Mouse (Mus musculus): ENCODE results near the gene Tbcb. TPM values are rescaled to one million over a fixed set of nuclear protein-coding genes. Genes with fewer than 3 reads are reported as not detected.
"Not testable (repeated sequence)": the region's sequence is repeated elsewhere in the genome, so short reads cannot be mapped to it uniquely, and the experiment has no call there.

Gene Tbcb
- total RNA-seq, 2 experiments from 2014 or later, result 37.1 to 95.9 TPM

DNA sequence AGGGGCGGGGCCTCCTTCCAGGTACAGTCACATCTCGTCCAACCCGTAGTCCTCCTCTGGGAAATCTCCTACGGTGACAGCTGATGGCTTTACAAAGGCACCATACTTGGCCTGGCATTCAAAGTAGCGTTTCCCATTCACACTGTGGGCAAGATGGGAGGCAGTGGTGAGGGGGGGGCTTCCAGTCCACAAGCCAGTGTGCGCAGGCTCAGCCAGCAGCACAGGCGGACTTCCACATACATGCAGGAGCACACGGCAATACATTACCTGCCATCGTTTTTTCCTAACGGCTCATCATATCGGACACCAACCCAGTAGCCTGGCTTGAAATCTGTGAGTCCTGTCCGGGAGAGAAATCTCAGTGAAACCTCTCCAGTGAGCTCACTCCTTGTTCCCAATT is 7.9 kb downstream of the Tbcb start:
- no peak for ATAC-seq (replicated peaks; ENCODE audit: poor library complexity)

DNA sequence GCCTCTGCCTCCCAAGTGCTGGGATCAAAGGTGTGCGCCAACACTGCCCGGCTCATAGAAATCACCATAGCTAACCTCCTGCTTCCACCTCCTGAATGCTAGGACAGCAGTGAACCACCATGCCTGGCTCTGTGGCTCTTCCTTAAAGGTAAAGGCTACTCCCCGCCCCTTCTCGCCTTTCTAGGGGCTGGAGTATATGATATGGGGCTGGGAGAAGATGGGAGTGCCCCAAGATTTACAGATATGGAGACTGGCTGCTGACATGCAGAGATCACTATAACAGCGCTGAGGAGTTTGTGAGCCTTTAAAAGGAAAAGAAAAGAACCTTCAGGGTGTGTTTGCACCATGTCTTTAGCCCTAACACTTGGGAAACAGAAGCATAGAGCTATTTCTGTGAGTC is 9.9 kb downstream of the Tbcb start:
- ATAC-seq (replicated peaks; ENCODE audit: poor library complexity), result no peak

DNA sequence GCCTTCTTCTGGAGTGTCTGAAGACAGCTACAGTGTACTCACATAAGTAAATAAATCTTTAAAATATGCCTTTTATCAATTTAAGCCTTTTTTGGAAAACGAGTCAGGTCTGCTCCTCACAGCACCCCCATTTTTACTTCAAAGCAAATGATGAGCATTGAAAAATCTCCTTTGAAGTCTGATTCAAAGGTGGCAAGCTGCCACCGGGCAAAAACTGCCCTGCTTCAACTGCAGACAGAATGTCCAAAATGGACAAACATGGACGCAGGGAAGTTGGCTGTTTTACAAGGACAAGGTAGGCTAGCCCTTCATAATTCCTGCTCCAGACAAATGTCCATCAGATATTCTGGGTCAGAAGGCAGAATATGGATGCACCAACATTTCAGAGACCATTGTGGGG is 10.6 kb downstream of the Tbcb start:
- no peak for ATAC-seq (replicated peaks; ENCODE audit: poor library complexity)

DNA sequence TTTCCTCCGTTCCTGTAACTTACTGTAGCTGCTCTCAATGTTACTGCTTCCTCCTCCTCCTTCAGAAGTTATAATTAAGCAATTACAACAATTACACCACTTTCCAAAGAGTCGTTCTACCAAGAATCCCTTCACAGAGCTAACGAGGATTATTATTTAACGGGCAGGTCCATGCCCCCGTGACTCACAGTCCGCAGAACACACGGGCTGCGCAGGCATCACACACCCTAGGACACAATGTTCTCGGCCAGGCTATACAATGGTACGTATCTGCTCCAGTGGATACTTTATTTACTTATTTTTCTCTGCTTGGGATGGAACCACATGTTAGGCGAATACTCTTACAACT is 12.1 kb downstream of the Tbcb start:
- ATAC-seq (replicated peaks; ENCODE audit: poor library complexity), result no peak

DNA sequence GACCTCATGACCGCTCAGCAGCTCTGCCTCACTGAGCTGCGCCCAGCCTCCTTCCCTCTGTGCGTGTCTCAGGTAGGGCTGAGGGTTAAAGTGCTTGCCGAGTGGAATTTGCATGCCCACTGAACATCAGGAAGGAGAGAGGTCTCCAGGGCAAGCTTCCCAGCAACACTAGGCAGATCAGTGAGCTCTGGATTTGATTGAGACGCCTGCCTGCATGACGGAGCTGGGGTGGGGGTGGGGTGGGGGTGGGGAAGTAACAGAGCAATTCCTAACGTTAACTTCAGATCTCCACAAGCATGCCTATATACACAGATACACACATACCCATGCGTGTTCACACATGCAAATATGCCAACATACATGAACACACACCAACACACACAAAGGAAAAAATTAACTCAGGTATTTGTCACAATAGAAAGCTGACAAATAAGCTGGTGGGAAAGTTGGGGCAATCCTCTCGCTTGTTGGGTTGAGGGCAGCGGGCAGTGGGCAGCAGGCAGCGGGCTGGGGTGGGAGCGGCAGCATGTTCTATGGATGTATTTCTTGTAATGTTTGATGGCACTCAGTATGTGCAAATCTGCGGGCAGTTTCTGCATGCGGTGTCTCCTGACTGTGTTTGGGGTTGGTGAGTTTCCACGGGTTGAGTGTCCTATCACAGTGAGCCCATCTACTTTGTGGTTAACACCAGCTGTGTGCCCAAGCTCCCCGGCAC is 12.6 kb downstream of the Tbcb start:
- ATAC-seq (replicated peaks; ENCODE audit: poor library complexity), result peak; percentile 80

DNA sequence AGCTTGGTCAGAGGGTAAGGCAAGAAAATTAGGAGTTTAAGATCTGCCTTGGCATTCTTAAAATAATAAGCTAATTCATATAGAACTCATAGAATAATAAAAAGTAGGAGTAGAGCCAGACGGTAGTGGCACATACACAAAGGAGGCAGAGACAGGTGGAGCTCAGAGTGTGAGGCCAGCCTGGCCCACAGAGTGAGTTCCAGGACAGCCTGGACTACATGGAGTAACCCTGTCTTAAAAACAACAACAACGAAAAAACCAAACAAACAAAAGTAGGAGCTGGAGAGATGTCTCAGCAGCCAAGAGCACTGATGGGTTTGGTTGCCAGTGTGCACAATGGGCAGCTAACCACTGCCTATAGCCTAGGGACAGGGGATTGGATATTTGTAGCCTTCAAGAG is 14.8 kb downstream of the Tbcb start:
- no peak for ATAC-seq (replicated peaks; ENCODE audit: poor library complexity)

DNA sequence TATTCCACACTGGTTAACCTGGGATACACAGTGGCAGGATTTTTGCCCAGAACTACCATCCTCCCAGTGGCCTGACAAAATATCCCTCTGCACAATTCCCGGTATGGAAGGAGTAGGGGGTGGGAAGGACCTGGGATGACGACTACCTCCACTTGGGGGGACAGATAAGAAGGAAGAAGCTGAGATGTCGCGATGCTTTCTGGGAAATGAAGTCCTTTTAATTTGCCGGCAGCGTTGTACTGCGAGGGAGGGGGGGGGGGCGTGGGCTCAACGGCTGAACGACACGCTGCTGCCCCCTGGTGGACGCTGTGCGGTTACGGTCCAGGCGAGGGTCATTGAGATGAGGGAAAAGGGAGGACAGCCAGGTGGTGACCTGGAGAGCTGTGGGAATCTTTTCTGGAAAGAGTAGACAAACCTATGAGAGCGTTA is 15.3 kb downstream of the Tbcb start:
- ATAC-seq (replicated peaks; ENCODE audit: poor library complexity), result peak; percentile 80

DNA sequence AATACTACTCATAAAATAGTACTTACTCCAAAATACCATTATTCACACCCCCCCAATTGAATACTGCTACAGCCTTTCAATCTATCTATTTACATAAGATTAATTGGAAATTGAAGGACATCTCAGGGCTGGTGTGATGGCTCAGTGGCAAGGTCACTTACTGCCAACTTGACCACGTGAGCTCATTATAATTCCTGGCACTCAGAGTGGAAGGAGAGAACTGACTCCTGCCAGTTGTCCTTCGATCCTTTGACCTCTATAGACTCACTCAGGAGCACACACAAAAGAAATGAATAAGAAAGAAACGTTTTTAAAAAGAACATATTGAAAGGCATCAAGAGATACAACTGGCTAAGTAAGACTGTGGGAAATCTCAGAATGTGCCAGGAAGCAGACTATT is 16.2 kb downstream of the Tbcb start:
- no peak for ATAC-seq (replicated peaks; ENCODE audit: poor library complexity)

DNA sequence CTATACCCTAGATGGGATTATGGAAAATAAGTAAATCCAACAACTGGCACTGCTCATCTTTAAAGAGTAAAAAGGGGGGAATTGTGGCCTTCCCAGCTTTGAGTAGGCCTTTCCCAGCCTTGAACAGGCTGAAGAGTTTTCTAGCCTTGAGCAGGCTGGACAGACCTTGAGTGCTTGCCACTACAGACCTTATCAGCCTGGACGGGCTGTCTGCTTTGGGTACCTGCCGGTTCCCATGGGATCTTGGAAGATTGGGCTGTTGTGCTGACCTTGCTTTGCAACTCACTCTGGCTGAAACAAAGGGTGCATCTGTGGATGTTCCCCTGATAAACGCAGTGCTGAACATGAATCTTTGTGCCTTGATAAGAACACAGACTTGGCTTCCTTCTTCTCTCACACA is 18.2 kb downstream of the Tbcb start:
- ATAC-seq (replicated peaks; ENCODE audit: poor library complexity), result no peak

DNA sequence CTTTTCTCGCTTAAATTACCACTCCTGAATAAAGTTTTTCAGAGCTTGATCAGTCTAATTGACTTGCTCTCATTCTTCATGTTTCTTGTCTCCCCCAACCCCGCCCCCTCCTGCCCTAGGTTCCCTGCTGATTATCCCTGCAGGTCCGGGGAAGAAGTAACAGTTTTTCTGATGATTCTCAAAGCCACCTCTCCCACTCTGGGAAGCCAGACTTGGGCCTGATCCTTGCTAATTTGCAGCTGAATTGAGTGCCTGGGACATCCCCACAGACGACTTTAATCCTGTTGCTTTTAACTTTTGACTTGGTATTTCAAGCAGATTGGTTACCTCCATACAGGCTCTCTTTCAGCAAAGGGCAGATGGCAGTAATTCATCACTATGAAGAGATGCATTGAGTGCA is 21.0 kb downstream of the Tbcb start:
- no peak for ATAC-seq (replicated peaks; ENCODE audit: poor library complexity)

DNA sequence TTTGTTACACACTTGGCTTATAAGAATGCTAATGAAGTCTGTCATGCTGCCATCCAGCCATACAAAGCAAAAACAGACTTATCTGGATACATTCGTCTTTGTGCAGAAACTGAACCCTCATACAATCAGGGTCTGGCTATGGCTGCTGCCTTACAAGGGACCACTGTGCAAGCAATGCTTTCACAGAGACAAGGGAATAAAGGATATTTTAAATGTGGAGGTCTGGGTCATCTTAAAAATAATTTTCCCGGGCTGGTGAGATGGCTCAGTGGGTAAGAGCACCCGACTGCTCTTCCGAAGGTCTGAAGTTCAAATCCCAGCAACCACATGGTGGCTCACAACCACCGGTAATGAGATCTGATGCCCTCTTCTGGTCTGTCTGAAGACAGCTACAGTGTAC is 25.7 kb downstream of the Tbcb start:
- not testable (repeated sequence) for ATAC-seq (replicated peaks; ENCODE audit: poor library complexity)

DNA sequence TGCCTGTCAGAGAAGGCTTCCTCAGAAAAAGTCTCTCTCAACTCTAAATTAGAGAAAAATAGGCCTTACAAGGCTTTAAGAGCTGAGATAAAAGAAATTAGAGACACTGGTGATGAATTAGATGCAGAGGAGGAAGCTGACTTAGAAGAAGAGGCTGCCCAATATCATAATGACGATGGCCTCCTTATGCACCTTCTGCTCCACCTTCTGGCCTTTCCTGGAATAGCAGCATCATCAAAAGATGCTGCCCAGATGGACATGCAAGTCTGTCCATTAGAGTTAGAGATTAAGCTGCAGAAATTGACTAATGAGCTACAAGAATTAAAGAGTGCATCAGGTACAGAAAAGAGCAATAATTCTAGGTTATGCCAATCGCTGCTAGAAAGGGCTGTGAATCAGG is 26.7 kb downstream of the Tbcb start:
- ATAC-seq (replicated peaks; ENCODE audit: poor library complexity), result peak; percentile 99

DNA sequence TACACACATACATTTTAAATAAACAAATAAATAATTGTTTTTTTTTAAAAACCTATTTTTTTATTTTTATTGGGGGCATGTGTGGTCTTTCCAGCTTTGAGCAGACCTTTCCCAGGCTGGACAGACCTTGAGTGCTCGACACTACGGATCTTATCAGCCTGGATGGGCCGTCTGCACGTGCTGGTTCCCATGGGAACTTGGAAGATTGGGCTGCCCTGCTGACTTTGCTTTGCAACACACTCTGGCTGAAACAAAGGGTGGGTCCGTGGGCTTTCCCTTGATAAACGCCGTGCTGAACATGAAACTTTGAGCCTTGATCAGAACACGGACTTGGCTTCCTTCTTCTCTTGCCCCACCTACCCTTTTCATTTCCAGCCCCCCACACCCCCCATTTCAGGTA is 27.7 kb downstream of the Tbcb start:
- no peak for ATAC-seq (replicated peaks; ENCODE audit: poor library complexity)

DNA sequence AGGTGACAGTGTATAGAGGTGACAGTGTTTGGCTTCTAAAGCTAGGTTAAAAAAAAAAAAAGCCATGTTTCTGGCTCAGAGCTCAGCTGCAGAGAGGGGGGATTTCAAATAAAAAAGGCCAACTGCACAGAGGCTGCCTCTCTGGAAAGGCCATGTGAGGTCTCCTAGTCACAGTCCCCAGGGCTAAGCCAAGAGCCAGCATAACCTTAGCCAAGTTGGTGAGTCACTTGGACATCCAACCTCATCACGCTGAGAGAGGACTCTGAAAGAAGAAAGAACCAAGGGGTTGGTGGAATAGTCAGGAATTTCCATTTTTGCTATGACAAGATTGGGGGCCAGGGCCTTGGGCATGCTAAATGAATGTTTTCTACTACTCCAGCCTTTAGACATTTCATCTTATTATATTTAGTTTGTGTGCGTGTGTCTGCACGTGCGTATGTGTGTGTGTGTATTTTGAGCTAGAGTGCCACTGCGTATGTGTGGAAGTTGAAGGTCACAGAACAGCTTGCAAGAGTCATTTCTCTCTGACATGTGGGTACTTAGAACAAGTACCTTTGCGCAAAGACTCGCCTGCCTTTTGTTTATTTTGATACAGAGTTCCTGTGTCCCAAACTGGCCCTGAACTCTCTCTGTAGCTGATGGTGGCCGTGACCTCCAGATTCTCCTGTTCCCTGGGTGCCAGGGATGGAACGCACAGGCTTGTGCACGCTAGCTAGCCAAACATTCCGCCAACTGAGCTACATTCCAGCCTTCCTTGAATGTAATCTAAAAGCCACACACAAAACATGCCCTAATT is 29.0 kb downstream of the Tbcb start:
- ATAC-seq (replicated peaks; ENCODE audit: poor library complexity), result no peak

DNA sequence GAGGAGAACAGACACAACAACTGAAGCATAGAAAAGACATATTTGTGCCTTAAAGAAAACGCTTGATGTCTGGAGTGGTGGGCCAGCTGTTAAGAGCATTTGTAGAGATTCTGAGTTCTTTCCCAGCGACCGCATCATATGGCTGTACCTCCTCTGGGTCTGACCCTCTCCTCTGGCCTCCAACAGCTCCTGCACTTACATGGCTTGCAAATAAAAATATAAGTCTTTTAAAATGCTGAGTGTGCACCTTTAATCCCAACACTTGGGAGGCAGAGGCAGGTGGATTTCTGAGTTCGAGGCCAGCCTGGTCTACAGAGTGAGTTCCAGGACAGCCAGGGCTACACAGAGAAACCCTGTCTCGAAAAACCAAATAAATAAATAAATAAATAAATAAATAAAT is 31.4 kb downstream of the Tbcb start:
- ATAC-seq (replicated peaks; ENCODE audit: poor library complexity), result not testable (repeated sequence)

DNA sequence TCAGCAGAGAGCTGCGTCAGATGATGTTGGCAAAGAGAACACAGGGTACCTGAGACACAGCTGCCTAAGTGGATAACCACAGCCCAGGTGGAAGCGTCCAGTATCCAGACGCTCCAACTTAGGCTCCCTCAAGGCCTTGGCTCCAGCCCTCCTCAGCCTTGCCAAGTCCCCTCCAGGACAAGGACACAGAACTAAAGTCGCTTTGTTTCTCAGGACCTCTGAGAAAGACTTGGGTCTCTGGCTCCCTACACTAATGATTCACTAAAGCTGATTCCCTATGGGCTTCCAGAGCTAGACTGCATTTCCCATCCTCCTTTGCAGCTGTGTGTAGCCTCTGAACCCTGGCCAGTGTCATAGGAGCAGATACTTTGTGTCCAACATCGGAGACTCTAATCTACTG is 31.9 kb downstream of the Tbcb start:
- no peak for ATAC-seq (replicated peaks; ENCODE audit: poor library complexity)

DNA sequence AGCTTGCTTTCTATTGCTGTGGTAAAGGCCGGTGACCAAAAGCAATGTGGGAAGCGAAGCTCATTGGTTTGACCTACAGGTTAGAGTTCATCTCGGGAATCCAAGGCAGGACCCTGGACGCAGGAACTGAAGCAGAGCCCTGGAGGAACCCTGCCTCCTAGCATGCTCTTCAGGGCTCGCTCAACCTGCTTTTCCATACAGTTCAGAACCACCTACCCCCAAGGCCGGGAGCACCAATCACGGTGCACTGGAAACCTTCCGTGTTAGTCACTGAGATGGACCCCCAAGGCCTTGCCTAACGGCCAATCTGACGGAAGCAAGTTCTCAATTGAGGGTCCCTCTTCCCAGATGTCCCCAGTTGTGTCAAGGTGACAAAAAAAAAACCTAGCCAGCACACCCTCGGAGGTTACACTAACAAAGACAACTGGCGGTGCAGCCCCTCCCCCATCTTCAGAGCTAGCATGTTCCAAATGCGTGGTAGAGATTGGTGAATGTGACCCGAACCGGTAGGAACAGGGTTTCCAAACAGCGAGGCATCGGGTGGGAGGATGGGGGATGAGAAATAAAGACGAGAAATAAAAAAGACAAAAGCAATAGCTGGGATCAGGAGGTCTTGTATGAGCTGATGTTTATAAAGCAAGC is 32.5 kb downstream of the Tbcb start:
- ATAC-seq (replicated peaks; ENCODE audit: poor library complexity), result no peak

DNA sequence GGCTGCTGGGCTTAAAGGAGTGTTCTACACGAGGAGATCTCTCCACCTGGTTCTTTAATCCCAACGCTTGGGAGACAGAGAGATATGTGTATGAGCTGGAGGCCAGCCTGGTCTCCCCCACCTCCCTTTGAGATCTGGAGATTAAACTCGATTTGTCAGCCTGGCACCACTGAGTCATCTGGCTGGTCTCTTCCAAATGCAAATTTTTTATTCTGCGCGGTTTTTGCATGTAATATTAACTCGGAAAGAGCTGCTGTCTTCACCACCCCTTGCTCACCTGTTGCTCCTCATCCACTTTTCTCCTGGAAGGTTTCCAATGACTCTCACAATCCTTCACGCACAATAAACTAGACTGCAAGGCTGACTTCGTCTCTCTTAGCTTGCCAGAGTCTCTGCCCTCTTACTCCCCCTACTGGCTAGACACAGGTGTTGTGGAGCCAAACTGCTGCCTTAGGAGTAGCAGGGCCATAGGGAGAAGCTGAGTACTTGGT is 33.5 kb downstream of the Tbcb start, which contains the start of gene Capns1:
Capns1 (minus strand) TSS at position 331 of the 491 bp plus-strand sequence.
- ATAC-seq (replicated peaks; ENCODE audit: poor library complexity), result peak; percentile 76

DNA sequence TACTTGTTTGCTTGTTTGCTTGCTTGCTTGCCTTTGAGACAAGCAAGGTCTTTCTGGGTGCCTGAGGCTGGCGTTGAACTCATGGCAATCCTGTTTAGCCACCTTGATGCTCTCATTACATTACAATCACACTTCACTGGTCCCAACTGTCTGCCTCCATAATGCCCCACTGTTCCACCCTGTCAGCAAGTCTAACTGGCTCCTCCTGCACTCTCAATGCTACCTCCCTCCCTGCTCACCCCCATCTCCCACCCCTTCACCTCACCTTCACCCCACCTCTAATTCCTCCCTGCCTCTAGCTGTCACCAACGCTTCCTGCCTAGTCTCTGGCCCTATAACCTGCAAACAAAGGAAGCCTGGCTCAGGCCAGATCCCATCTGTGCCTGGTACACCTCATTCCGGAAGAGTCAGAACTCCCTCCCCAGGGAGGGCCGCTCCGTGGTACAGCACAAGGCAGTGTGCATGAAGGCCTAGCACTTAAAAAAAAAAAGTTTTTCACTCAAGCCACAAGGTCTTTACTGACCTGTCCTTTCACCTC is 34.4 kb downstream of the Tbcb start:
- no peak for ATAC-seq (replicated peaks; ENCODE audit: poor library complexity)

DNA sequence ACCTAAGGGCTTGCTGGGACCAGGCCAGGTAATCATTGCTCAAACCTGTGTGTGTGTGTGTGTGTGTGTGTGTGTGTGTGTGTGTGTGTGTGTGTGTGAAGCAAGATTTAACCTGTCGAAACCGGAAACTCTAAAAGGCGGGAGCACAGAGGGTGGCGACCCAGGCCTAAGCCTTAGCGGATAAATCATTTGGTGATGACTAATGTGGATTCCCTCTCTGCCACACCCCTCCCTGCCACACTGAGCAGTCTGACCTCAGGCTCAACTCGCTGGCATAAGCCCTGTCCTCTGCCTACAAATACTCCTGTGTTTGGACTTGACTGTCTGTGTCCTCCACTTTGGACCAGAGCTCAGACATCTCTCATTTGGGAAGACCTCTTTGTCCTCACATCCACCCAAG is 35.9 kb downstream of the Tbcb start:
- 0 out of 2 replicates have a peak, but pooled peaks have one; percentile 13 for ATAC-seq (replicated peaks; ENCODE audit: poor library complexity)

DNA sequence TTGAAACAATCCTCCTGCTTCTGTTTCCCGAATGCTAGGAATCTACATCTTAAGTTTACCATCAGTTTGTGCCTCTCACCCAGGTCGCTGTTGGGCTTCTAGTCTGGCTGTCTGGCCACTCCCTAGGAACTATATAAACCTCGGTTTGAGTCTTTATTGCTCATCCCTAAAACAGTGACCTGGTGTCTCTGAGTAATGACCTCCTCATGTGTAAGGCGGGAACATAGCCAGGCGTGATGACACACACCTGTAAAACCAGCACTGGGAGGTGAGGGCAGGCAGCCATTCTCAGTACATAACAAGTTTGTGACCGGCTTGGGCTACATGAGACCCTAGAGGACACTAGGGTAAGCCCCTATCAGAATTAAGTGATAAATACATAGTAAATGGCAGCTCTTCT is 36.6 kb downstream of the Tbcb start:
- no peak for ATAC-seq (replicated peaks; ENCODE audit: poor library complexity)

DNA sequence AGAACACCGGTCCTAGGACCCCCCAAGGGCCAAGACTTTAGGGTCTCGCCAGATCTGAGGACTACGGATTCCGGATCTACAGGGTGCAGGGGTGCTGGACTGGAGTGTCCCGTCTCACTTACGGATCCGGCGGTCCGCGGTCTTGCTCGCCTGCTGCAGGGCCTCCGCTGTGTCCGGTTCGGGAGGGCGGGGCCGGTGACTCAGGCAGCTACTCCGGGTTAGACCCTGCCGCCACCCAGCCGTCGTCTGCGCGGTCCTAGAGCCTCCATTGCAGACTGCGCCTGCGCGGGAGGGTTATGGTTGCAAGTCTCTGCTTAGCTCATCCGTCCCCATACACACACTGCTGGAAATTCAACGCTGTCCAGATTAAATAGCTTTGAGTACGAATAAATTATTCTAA is 37.2 kb downstream of the Tbcb start:
- peak; percentile 80 for ATAC-seq (replicated peaks; ENCODE audit: poor library complexity)

Measured in megakaryocyte progenitor cell, adult 5-6 weeks (primary cell).